Mouse (Mus musculus) forebrain, embryonic 15.5 days (tissue): ENCODE measurements around the gene Foxp1. TPM values are rescaled to one million over a fixed set of nuclear protein-coding genes. Genes with fewer than 3 reads are reported as not detected.

ENCODE experiments used
- ATAC-seq: fragments of 200-750 bp; cut with Nextera tagmentation; replicated peaks from 2 replicates; pipeline ENCODE4 v1.8.0; 2017; ENCODE audit warnings: mild to moderate bottlenecking, moderate TSS enrichment, moderate library complexity
- H3K27ac ChIP-seq: fragments of 300-500 bp; sonication (generic); replicated peaks from 2 replicates; pipeline ENCODE4 v1.5.1; 2015; ENCODE audit warnings: mild to moderate bottlenecking, inconsistent platforms
- H3K27me3 ChIP-seq: fragments of 300-500 bp; sonication (generic); 2 replicates; pipeline ENCODE4 v1.6.1; 2015; ENCODE audit warnings: inconsistent platforms
- H3K36me3 ChIP-seq: fragments of 300-500 bp; sonication (generic); 2 replicates; pipeline ENCODE4 v1.6.1; 2015; ENCODE audit warnings: mild to moderate bottlenecking, inconsistent platforms
- H3K4me1 ChIP-seq: fragments of 300-500 bp; sonication (generic); 2 replicates; pipeline ENCODE4 v1.6.1; 2015; ENCODE audit warnings: inconsistent platforms
- H3K4me2 ChIP-seq: fragments of 300-500 bp; sonication (generic); replicated peaks from 2 replicates; pipeline ENCODE4 v1.6.1; 2015; ENCODE audit warnings: mild to moderate bottlenecking, inconsistent platforms
- H3K4me3 ChIP-seq: fragments of 300-500 bp; sonication (generic); 2 replicates; pipeline ENCODE4 v1.5.1; 2015; ENCODE audit warnings: mild to moderate bottlenecking, inconsistent platforms
- H3K9ac ChIP-seq: fragments of 300-500 bp; sonication (generic); replicated peaks from 2 replicates; pipeline ENCODE4 v1.6.1; 2015; ENCODE audit warnings: mild to moderate bottlenecking, inconsistent platforms
- H3K9me3 ChIP-seq: fragments of 300-500 bp; sonication (generic); 2 replicates; pipeline ENCODE4 v1.6.1; 2016; ENCODE audit warnings: inconsistent platforms
- WGBS: fragments of 180-500 bp; shearing (Covaris S2); methylation state at CpG from one replicate; pipeline ENCODE4 v1.1.7; 2015; ENCODE audit warnings: mixed read lengths; 5-methylcytosine and 5-hydroxymethylcytosine counted together
- polyA plus RNA-seq: library from polyadenylated mRNA; unstranded; fragments of >200 nt; fragmentation: Nextera tagmentation; extraction: Ambion mirVana; gene quantifications from 2 replicates; pipeline ENCODE4 v1.2.1, GENCODE M21; 2015

Gene Foxp1
- polyA plus RNA-seq, 1 experiment from 2014 or later, result 102 TPM

DNA sequence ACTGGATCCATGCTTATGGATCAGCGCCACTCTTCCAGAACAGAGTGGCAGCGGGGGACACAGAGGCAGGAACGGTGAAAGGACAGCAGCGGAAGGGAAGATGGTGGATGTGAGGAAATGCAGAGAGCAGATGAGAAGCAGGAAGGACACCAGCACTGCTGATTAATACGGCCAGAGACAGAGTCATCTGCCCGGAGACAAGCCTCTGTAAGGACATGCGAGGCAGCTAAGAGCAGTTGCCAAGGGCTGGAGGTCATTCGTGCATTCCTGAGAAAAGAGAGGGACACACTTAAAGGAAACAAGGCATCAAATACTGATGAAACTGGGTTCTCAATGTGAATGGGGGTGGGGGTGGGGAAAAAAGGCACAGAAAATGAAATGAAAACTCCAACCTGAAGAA is 459.6 kb downstream of the Foxp1 start:
- Histone ChIP-seq H3K4me3 (no peak overlapping the region), H3K36me3 (no peaks in the 10 kb centered on the region), H3K27ac (no peak overlapping the region), H3K4me2 (no peak overlapping the region), H3K9ac (no peak overlapping the region), H3K9me3 (no peaks in the 10 kb centered on the region), H3K4me1 (peaks cover 9% of the 10 kb centered on the region; the same call in 1 of the 2 replicates), H3K27me3 (no peaks in the 10 kb centered on the region)
- WGBS, result 96% methylated on average over 8 of the region's 8 CpGs
- ATAC-seq, result no peak

DNA sequence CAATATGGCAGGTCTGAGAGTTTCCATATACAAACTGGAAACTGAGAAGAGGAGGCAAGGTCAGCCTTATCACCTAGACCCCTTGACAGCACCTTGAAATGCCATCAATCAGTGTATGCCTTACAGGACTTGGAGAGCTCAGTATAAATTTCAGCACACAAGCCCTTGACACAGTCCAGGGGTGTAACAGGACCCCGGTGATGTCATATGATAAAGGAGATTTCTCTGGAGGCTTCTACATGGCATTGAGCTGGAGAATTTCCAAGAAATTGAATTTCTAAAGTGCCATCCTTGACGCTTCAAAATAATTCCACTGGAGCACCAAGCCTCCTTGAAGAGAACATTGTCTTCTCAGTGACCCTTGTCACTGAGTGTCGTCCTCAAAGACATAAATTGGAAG is 463.8 kb downstream of the Foxp1 start:
- 50% methylated on average over 3 of the region's 3 CpGs for WGBS
- Histone ChIP-seq H3K4me2 (no peak overlapping the region), H3K36me3 (no peaks in the 10 kb centered on the region), H3K4me1 (no peaks in the 10 kb centered on the region), H3K27ac (no peak overlapping the region), H3K4me3 (no peak overlapping the region), H3K27me3 (no peaks in the 10 kb centered on the region), H3K9ac (no peak overlapping the region), H3K9me3 (no peaks in the 10 kb centered on the region)
- ATAC-seq, result no peak

DNA sequence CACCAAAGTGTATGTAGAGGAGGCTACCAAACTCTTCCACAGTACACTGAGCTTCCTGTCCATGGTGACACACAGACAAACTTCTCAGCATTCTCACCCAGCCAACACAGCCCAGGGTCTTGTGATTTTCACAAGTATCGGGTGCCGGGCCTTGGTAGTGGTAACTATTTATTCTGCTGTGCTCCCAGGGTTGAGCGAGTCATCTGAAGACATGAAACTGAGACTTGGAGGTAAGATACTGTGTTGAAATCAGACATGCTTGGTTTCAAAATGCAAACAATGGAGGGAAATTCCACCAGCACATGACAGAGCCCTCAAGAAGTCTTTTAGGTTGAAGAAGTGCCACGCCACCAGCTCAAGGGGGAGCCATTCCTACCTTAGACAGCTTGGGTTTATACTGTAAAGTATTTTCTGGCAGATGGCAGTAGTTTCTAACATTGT is 465.4 kb downstream of the Foxp1 start:
- H3K4me1 ChIP-seq, result no peaks in the 10 kb centered on the region
- no peak overlapping the region for H3K9ac ChIP-seq
- H3K4me2 ChIP-seq, result no peak overlapping the region
- no peak overlapping the region for H3K4me3 ChIP-seq
- no peak for ATAC-seq
- no peaks in the 10 kb centered on the region for H3K27me3 ChIP-seq
- no peak overlapping the region for H3K27ac ChIP-seq
- no peaks in the 10 kb centered on the region for H3K36me3 ChIP-seq
- 93% methylated on average over 4 of the region's 4 CpGs for WGBS
- no peaks in the 10 kb centered on the region for H3K9me3 ChIP-seq

DNA sequence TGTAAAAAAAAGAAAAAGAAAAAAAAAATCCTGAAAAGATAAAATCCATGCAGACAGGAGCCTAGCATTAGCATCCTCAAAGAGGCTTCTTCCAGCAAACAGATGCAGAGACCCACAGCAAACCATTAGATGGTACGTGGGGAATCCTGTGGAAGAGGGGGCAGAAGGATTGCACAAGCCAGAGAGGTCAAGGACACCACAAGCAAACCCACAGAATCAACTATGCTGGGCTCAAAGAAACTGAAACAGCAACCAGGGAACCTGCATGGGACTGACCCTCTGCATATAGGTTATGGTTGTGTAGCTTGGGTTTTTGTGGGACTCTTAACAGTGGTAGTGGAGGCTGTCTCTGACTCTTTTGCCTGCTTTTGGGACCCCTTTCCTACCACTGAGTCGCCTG is 466.1 kb downstream of the Foxp1 start:
- Histone ChIP-seq H3K4me1 (no peaks in the 10 kb centered on the region), H3K4me3 (no peak overlapping the region), H3K9me3 (no peaks in the 10 kb centered on the region), H3K4me2 (no peak overlapping the region), H3K36me3 (no peaks in the 10 kb centered on the region), H3K27me3 (no peaks in the 10 kb centered on the region), H3K27ac (no peak overlapping the region), H3K9ac (no peak overlapping the region)
- 83% methylated on average over 2 of the region's 2 CpGs for WGBS
- no peak for ATAC-seq

DNA sequence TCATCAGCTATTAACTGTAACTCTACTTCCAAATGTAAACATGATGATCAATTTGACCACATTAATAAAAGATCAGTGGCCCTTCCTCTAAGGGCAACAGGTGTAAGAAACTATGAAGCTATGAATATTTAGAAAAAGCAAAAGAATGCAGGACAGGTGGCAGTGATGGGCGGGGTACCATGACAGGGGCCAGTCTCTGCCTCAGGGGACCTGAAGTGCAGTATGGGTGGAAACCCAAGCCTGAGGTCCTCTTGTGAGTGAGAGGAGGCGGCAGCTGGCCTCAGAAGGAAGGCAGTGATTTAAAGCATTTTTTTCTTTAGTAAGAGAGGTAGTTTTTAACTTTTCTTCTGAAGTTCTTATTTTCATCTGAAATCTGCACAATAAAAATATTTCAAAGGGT is 468.5 kb downstream of the Foxp1 start:
- no peak for ATAC-seq
- Histone ChIP-seq H3K27me3 (no peaks in the 10 kb centered on the region), H3K4me3 (no peak overlapping the region), H3K27ac (no peak overlapping the region), H3K4me1 (no peaks in the 10 kb centered on the region), H3K36me3 (no peaks in the 10 kb centered on the region), H3K4me2 (no peak overlapping the region), H3K9ac (no peak overlapping the region), H3K9me3 (no peaks in the 10 kb centered on the region)
- WGBS, result 89% methylated on average over 2 of the region's 2 CpGs

DNA sequence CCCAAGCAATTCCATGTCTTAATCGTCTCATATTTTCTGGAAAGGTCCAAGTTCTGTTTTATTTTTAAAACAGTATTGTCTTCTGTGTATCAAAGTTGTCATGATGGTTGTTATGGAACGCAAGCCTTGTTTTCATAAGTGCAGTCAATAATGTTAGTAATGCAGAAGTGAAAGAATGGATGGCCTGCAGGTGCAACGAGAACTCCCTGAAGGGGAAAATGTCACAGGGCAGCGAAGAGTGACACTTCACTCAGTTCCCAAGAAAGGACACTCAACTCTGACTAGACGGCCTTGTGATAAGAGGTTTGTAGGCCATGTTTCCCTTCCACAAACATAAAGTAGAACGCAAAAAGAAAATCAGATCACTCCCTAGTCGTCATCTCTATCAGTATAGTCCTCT is 469.4 kb downstream of the Foxp1 start:
- Histone ChIP-seq H3K9me3 (no peaks in the 10 kb centered on the region), H3K36me3 (no peaks in the 10 kb centered on the region), H3K4me1 (no peaks in the 10 kb centered on the region), H3K27ac (no peak overlapping the region), H3K4me2 (no peak overlapping the region), H3K27me3 (no peaks in the 10 kb centered on the region), H3K9ac (no peak overlapping the region), H3K4me3 (no peak overlapping the region)
- ATAC-seq, result no peak
- 89% methylated on average over 7 of the region's 7 CpGs for WGBS

DNA sequence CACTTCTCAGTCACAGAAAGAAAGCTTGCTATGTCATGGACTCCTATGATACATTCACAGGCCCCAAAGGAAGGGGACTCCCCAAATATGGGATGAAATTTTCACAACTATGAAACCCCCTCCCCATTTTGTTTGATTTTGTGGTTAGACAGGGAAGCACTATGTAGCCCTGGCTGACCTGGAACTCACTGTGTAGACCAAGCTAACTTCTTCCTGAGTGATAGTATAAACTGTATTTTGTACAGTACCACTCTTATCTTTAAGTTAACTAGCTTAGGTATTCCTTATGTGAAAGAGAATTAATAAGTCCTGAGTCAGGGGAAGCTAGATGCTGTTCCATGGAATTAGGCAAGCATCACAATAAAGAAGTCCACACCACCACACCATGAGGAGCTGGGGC is 470.8 kb downstream of the Foxp1 start:
- no peaks in the 10 kb centered on the region for H3K9me3 ChIP-seq
- no peak overlapping the region for H3K27ac ChIP-seq
- H3K36me3 ChIP-seq, result no peaks in the 10 kb centered on the region
- no peak for ATAC-seq
- H3K27me3 ChIP-seq, result no peaks in the 10 kb centered on the region
- H3K4me2 ChIP-seq, result no peak overlapping the region
- no peak overlapping the region for H3K4me3 ChIP-seq
- H3K9ac ChIP-seq, result no peak overlapping the region
- no peaks in the 10 kb centered on the region for H3K4me1 ChIP-seq

DNA sequence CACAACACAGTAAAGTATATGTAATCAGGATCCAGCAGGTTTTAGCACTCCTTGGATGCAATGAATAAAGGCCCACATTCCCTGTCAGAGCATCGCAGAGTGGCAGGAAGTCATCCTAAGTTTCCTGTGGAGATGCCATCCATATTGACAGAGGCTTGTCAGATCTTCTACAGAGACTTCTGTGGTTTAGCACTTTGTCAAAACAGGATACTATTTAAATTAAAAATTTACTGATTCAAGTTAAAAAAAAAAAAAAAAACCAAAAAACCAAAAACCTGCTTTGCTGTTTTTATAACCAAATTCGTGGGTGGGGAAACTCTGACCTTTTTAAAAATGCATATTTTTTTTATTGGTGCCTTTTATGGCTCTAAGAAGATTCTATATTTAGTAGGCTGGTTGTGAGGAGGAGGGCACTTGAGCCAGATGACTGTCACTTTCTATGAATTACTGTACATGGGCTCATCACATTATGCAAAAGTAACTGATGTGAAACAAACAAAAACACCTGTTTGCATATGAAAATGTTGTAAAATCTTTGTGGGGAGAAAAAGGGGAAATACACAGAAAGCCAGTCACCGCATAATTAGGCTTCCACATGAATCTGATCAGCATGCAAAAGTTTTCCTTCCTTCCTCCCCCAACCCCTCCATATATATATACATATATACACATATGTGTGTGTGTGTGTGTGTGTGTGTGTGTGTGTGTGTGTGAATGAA is 472.1 kb downstream of the Foxp1 start:
- no peaks in the 10 kb centered on the region for H3K36me3 ChIP-seq
- no peak overlapping the region for H3K4me3 ChIP-seq
- H3K9me3 ChIP-seq, result no peaks in the 10 kb centered on the region
- ATAC-seq, result no peak
- no peak overlapping the region for H3K4me2 ChIP-seq
- H3K4me1 ChIP-seq, result no peaks in the 10 kb centered on the region
- 87% methylated on average over 3 of the region's 3 CpGs for WGBS
- H3K9ac ChIP-seq, result no peak overlapping the region
- no peak overlapping the region for H3K27ac ChIP-seq
- H3K27me3 ChIP-seq, result no peaks in the 10 kb centered on the region

DNA sequence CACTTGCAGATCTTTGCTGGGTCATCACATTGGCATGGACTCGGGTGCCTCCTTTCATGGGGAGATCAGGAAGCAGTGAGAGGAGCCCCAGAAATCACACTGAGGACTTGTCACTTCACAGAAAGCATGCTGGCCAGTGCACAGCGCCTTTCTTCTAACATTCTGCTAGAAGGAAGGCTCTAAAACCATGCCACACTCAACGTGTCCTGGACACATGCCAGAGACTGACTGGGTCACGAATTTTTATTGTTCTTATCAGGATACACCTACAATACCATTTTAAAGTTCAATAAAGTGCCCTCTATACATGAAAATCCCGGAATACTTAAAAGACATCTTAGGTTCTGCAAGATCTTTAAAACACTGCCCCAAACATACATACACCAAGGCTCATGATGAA is 475.2 kb downstream of the Foxp1 start:
- ATAC-seq, result no peak
- H3K9ac ChIP-seq, result no peak overlapping the region
- no peak overlapping the region for H3K4me2 ChIP-seq
- H3K9me3 ChIP-seq, result no peaks in the 10 kb centered on the region
- no peaks in the 10 kb centered on the region for H3K4me1 ChIP-seq
- H3K27me3 ChIP-seq, result no peaks in the 10 kb centered on the region
- H3K36me3 ChIP-seq, result no peaks in the 10 kb centered on the region
- WGBS, result 76% methylated on average over 5 of the region's 5 CpGs
- H3K4me3 ChIP-seq, result no peak overlapping the region
- H3K27ac ChIP-seq, result no peak overlapping the region

DNA sequence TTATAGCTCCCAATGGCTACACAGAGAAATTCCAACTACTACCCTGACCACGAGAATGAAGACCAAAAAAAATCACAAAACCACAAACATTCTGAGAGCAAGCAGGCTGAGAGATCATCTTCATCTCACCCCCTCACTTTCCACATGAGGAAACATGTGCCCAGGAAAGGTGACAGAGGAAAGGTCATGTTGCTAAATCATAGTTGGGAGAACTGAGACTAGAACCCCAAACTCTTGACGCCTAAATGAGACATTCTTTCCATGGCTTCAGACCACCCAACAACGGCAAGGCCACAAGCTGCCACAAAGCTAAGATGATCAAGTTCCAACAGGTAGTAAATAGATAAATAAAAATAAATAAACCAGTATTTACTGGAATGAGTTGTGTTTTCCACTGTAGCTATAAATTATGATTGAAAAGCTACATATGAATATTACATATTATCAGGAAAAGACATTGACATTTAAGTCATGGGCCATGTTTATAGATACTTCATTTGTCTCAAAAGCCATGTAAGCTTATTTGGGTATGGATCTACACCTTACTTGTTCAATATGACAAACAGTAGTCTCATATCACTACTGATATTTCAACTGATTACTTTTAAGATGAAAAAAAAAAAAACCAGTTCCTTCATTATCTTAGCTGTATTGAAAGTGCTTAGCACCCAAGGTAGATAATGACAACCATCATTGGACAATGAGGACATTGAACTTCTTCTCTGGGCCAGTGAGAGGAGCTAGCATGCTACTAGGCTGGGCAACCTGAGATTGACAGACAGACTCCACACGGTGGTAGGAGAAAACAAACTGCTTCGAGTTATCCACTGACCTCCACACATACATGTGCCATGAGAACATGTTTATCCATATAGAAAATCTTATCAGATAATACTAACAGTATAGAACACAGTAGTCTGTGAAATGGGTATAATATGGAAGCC is 476.4 kb downstream of the Foxp1 start:
- Histone ChIP-seq H3K36me3 (no peaks in the 10 kb centered on the region), H3K27me3 (no peaks in the 10 kb centered on the region), H3K4me2 (no peak overlapping the region), H3K4me3 (no peak overlapping the region), H3K4me1 (no peaks in the 10 kb centered on the region), H3K9me3 (no peaks in the 10 kb centered on the region), H3K27ac (no peak overlapping the region), H3K9ac (no peak overlapping the region)
- no peak for ATAC-seq
- WGBS, result 92% methylated on average over 5 of the region's 5 CpGs

DNA sequence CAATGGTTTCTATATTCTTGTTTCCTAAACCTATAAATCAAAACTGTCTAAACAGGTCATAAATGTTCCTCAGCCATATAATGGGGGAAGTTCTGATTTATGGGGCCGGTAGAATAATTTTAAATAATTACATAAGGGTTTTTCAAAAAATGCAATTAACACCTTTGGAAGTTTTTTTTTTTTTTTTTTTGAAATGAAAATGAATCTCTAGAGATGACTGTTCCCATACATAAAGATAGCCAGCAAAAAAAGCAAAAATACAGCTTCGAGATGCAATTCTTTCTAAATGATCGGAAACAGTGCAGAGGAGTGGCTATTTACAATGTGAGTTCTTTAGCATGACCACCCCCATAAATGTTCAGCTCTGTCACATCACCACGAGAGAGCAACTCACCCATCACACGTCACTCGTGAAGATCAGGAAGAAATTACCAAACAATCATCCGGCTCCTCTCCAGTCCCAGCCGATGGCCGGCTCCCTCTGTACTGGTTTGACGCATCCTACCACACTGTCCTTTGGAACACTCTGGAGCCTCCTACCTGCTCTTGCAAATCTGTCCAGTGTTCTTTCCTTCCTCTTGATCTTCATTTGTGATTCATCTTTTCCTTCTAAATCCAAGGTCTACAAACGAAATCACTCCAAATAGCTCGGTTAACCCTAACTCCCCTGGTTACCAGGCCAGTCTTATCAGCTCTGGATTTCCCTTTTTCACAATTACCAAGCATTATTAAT is 478.4 kb downstream of the Foxp1 start:
- no peaks in the 10 kb centered on the region for H3K36me3 ChIP-seq
- no peaks in the 10 kb centered on the region for H3K27me3 ChIP-seq
- WGBS, result 92% methylated on average over 12 of the region's 12 CpGs
- no peak overlapping the region for H3K4me3 ChIP-seq
- H3K9ac ChIP-seq, result no peak overlapping the region
- no peak overlapping the region for H3K27ac ChIP-seq
- H3K9me3 ChIP-seq, result no peaks in the 10 kb centered on the region
- H3K4me2 ChIP-seq, result no peak overlapping the region
- no peak for ATAC-seq
- no peaks in the 10 kb centered on the region for H3K4me1 ChIP-seq

DNA sequence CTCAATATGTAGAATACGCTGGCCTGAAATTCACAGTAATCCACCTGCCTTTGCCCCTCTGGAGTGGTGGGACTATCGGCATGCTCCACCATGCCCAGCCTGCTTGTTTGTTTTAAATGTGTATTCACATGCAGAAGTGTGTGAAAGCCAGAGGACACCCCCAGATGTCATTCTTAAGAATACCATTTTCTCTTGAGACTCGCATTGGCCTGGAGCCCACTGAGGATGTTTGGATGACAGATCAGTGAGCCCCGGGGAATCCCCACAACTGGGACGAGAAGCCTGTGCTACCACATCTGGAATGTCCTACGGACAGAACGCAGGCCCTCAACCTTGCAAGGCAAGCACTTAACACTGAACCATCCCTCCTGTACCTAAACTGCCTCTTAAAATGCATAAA is 479.3 kb downstream of the Foxp1 start:
- H3K4me1 ChIP-seq, result no peaks in the 10 kb centered on the region
- H3K4me3 ChIP-seq, result no peak overlapping the region
- ATAC-seq, result no peak
- no peaks in the 10 kb centered on the region for H3K27me3 ChIP-seq
- no peak overlapping the region for H3K4me2 ChIP-seq
- no peaks in the 10 kb centered on the region for H3K36me3 ChIP-seq
- no peak overlapping the region for H3K27ac ChIP-seq
- 79% methylated on average over 7 of the region's 7 CpGs for WGBS
- no peak overlapping the region for H3K9ac ChIP-seq
- no peaks in the 10 kb centered on the region for H3K9me3 ChIP-seq
